Mouse (Mus musculus): ENCODE data around the gene Vmac. TPM values are rescaled to one million over a fixed set of nuclear protein-coding genes. Genes with fewer than 3 reads are reported as not detected.
A peak's percentile ranks its signal among the peaks of the same experiment; 100 is the strongest.

The Vmac gene
- total and polyA plus RNA-seq, 3 experiments, result 9.4 to 46.9 (median 12.9) TPM

GRCm38 (mm10) chr17:56683546-56684140 lies 34.2 kb downstream of the Vmac start:
- no peak overlapping the region; the same call in 1 of the 2 replicates for H3K4me3 ChIP-seq (ENCODE audit: low read depth, low read length)
- H3K27me3 ChIP-seq (ENCODE audit: insufficient read depth, low read length), result no peaks in the 10 kb centered on the region
- H3K4me1 ChIP-seq (ENCODE audit: insufficient read depth, low read depth, low read length), result peaks cover 96% of the 10 kb centered on the region
- DNase-seq (ENCODE audit: low spot score), result no peak
- TF ChIP-seq GATA1 (IDR thresholded peaks at IDR 0.05; ENCODE audit: borderline replicate concordance, low read length), result no peak
- TF ChIP-seq CTCF (IDR thresholded peaks at IDR 0.05; ENCODE audit: low read depth, low read length), result no peak
- no peak for TF ChIP-seq GATA2 (IDR thresholded peaks at IDR 0.05; ENCODE audit: borderline replicate concordance, low read depth, low read length)
- no peak for TF ChIP-seq POLR2AphosphoS5 (IDR thresholded peaks at IDR 0.05; ENCODE audit: insufficient replicate concordance, low read depth, low read length)
- TF ChIP-seq TAL1 (conservative IDR thresholded peaks at IDR 0.05; ENCODE audit: low read depth, low read length), result no peak
- ATAC-seq (ENCODE audit: extremely low read depth, insufficient number of reproducible peaks, low FRiP score, poor library complexity, severe bottlenecking), result no peak
- H3K9me3 ChIP-seq (replicated peaks), result no peaks in the 10 kb centered on the region
- H3K36me3 ChIP-seq (replicated peaks), result peaks cover 94% of the 10 kb centered on the region

DNA sequence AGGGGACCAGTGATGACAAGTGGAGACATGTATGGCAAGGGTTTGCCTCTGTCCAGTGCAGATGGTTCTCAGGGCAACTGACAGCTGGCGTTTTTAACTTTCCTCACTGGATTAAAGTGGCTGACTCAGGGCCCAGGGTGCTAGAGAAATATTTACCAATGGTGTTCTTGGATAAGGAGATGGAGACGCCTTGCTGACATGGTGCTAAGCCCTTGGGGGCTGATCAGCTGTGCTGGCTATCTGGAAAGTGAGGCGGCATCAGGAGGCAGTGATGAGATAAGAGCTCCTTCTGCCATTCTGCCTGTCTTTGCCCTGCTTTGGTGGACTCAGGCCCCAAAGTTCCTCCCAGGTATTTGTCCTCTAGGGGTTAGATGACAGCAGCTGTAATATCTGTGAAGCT lies 34.9 kb downstream of the Vmac start:
- peaks cover 95% of the 10 kb centered on the region for H3K36me3 ChIP-seq (replicated peaks)
- no peak overlapping the region; the same call in 1 of the 2 replicates for H3K4me3 ChIP-seq (ENCODE audit: low read depth, low read length)

GRCm38 (mm10) chr17:56681791-56682190 lies 36.0 kb downstream of the Vmac start:
- Histone ChIP-seq H3K36me3 (replicated peaks) (peaks cover 96% of the 10 kb centered on the region), H3K4me3 (ENCODE audit: low read depth, low read length) (no peak overlapping the region; the same call in 1 of the 2 replicates), H3K4me1 (ENCODE audit: insufficient read depth, low read depth, low read length) (peaks cover 94% of the 10 kb centered on the region), H3K27me3 (ENCODE audit: insufficient read depth, low read length) (no peaks in the 10 kb centered on the region), H3K9me3 (replicated peaks) (no peaks in the 10 kb centered on the region)
- ATAC-seq (ENCODE audit: extremely low read depth, insufficient number of reproducible peaks, low FRiP score, poor library complexity, severe bottlenecking), result no peak
- TF ChIP-seq GATA2 (IDR thresholded peaks at IDR 0.05; ENCODE audit: borderline replicate concordance, low read depth, low read length), result no peak
- no peak for TF ChIP-seq POLR2AphosphoS5 (IDR thresholded peaks at IDR 0.05; ENCODE audit: insufficient replicate concordance, low read depth, low read length)
- TF ChIP-seq GATA1 (IDR thresholded peaks at IDR 0.05; ENCODE audit: borderline replicate concordance, low read length), result no peak
- TF ChIP-seq TAL1 (conservative IDR thresholded peaks at IDR 0.05; ENCODE audit: low read depth, low read length), result no peak
- TF ChIP-seq CTCF (IDR thresholded peaks at IDR 0.05; ENCODE audit: low read depth, low read length), result no peak
- DNase-seq (ENCODE audit: low spot score), result no peak

More for the DNA sequence above, 34.9 kb downstream of the Vmac start:
- Histone ChIP-seq H3K27me3 (ENCODE audit: insufficient read depth, low read length) (no peaks in the 10 kb centered on the region), H3K9me3 (replicated peaks) (no peaks in the 10 kb centered on the region), H3K4me1 (ENCODE audit: insufficient read depth, low read depth, low read length) (peaks cover 94% of the 10 kb centered on the region)
- ATAC-seq (ENCODE audit: extremely low read depth, insufficient number of reproducible peaks, low FRiP score, poor library complexity, severe bottlenecking) (peak; percentile 48), DNase-seq (ENCODE audit: low spot score) (no peak)
- TF ChIP-seq TAL1 (conservative IDR thresholded peaks at IDR 0.05; ENCODE audit: low read depth, low read length) (peak; percentile 38; the same call in 1 of the 2 replicates), CTCF (IDR thresholded peaks at IDR 0.05; ENCODE audit: low read depth, low read length) (no peak)

GRCm38 (mm10) chr17:56673647-56674416 lies 44.0 kb downstream of the Vmac start:
- Histone ChIP-seq H3K27me3 (ENCODE audit: insufficient read depth, low read length) (no peaks in the 10 kb centered on the region; the same call in 1 of the 2 replicates), H3K9me3 (replicated peaks) (no peaks in the 10 kb centered on the region), H3K4me3 (ENCODE audit: low read depth, low read length) (peak overlapping the region; percentile 94), H3K36me3 (replicated peaks) (peaks cover 39% of the 10 kb centered on the region), H3K4me1 (ENCODE audit: insufficient read depth, low read depth, low read length) (peaks cover 67% of the 10 kb centered on the region)
- DNase-seq (ENCODE audit: low spot score), result peak; percentile 31
- ATAC-seq (ENCODE audit: extremely low read depth, insufficient number of reproducible peaks, low FRiP score, poor library complexity, severe bottlenecking), result no peak
- TF ChIP-seq CTCF (IDR thresholded peaks at IDR 0.05; ENCODE audit: low read depth, low read length) (no peak), GATA2 (IDR thresholded peaks at IDR 0.05; ENCODE audit: borderline replicate concordance, low read depth, low read length) (no peak), TAL1 (conservative IDR thresholded peaks at IDR 0.05; ENCODE audit: low read depth, low read length) (no peak), POLR2AphosphoS5 (IDR thresholded peaks at IDR 0.05; ENCODE audit: insufficient replicate concordance, low read depth, low read length) (no peak), GATA1 (IDR thresholded peaks at IDR 0.05; ENCODE audit: borderline replicate concordance, low read length) (no peak)

GRCm38 (mm10) chr17:56672941-56673646 lies 44.7 kb downstream of the Vmac start, which contains the start of gene Ranbp3:
Gene Ranbp3, plus strand, starts transcription at chr17:56673294.
- ATAC-seq (ENCODE audit: extremely low read depth, insufficient number of reproducible peaks, low FRiP score, poor library complexity, severe bottlenecking), result peak; percentile 85
- peaks cover 72% of the 10 kb centered on the region for H3K4me1 ChIP-seq (ENCODE audit: insufficient read depth, low read depth, low read length)
- peak; percentile 98 for DNase-seq (ENCODE audit: low spot score)

DNA sequence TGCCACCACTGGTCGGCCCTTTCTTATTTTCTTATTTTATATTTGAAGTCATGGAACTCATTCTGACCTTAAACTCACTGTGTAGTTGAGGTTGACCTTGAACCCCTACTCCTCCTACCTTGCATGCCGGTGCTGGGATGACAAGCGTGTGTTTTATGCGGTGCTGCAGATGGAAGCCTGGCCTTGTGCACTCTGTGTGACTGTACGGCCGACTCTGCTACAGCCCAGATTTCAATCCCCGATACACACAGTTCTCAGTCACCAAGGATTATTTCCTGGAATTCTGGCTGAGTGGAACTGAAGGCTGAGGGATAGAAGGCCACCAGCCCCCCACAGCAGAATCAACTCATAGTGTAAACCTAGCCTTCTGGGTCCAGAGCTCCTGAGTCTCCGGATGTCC lies 48.1 kb downstream of the Vmac start:
- H3K9me3 ChIP-seq (replicated peaks), result no peaks in the 10 kb centered on the region
- H3K4me3 ChIP-seq (ENCODE audit: low read depth, low read length), result no peak overlapping the region
- DNase-seq (ENCODE audit: low spot score) (no peak), ATAC-seq (ENCODE audit: extremely low read depth, insufficient number of reproducible peaks, low FRiP score, poor library complexity, severe bottlenecking) (no peak)
- H3K4me1 ChIP-seq (ENCODE audit: insufficient read depth, low read depth, low read length), result peaks cover 45% of the 10 kb centered on the region
- TF ChIP-seq POLR2AphosphoS5 (IDR thresholded peaks at IDR 0.05; ENCODE audit: insufficient replicate concordance, low read depth, low read length) (no peak), TAL1 (conservative IDR thresholded peaks at IDR 0.05; ENCODE audit: low read depth, low read length) (no peak), GATA2 (IDR thresholded peaks at IDR 0.05; ENCODE audit: borderline replicate concordance, low read depth, low read length) (no peak), GATA1 (IDR thresholded peaks at IDR 0.05; ENCODE audit: borderline replicate concordance, low read length) (no peak), CTCF (IDR thresholded peaks at IDR 0.05; ENCODE audit: low read depth, low read length) (no peak)
- H3K27me3 ChIP-seq (ENCODE audit: insufficient read depth, low read length), result peaks cover 30% of the 10 kb centered on the region
- peaks cover 2% of the 10 kb centered on the region for H3K36me3 ChIP-seq (replicated peaks)

More at GRCm38 (mm10) chr17:56672941-56673646, 44.7 kb downstream of the Vmac start, which contains the start of gene Ranbp3:
- H3K36me3 ChIP-seq (replicated peaks), result peaks cover 36% of the 10 kb centered on the region
- H3K4me3 ChIP-seq (ENCODE audit: low read depth, low read length), result peak within 1 kb of the TSS; percentile 94
- H3K27me3 ChIP-seq (ENCODE audit: insufficient read depth, low read length), result peaks cover 7% of the 10 kb centered on the region
- TF ChIP-seq TAL1 (conservative IDR thresholded peaks at IDR 0.05; ENCODE audit: low read depth, low read length) (no peak), GATA2 (IDR thresholded peaks at IDR 0.05; ENCODE audit: borderline replicate concordance, low read depth, low read length) (no peak), CTCF (IDR thresholded peaks at IDR 0.05; ENCODE audit: low read depth, low read length) (no peak), POLR2AphosphoS5 (IDR thresholded peaks at IDR 0.05; ENCODE audit: insufficient replicate concordance, low read depth, low read length) (no peak), GATA1 (IDR thresholded peaks at IDR 0.05; ENCODE audit: borderline replicate concordance, low read length) (no peak)
- no peaks in the 10 kb centered on the region for H3K9me3 ChIP-seq (replicated peaks)

Data from G1E (cell line).